Comparison of ENCODE assay signal across 8 mouse cellular contexts in genomic region chr9:68884451-68885035, GRCm38 (mm10).
A peak's percentile ranks its signal among the peaks of the same experiment; 100 is the strongest.
DNase-seq lines count a peak whose midpoint lies in the region; ATAC-seq and TF ChIP-seq lines count a peak whose summit lies in the region.

No protein-coding gene starts in this region.

- DNase-seq in CD4-positive helper T cell, adult 2 months (ENCODE audit: low read depth, low spot score), result peak; percentile 30
- DNase-seq in thymus, postnatal 25 days, result peak; percentile 57
- DNase-seq in urinary bladder, postnatal 4 days (ENCODE audit: low spot score in 2 of 2), result no peak
- no peak for DNase-seq in MN1 (ENCODE audit: low spot score)
- no peak for DNase-seq in adrenal gland, adult 8-10 months

- H3K4me1 ChIP-seq in cortical plate, adult 2 months (ENCODE audit: control insufficient read depth, insufficient read depth, low read length), result peaks cover 5% of the 10 kb centered on the region
- peaks cover 40% of the 10 kb centered on the region for H3K4me1 ChIP-seq in kidney, embryonic 15.5 days

- H3K4me2 ChIP-seq in kidney, embryonic 15.5 days, result no peak overlapping the region

- H3K36me3 ChIP-seq in kidney, embryonic 15.5 days, result no peaks in the 10 kb centered on the region

- H3K9me3 ChIP-seq in kidney, embryonic 15.5 days (replicated peaks), result no peaks in the 10 kb centered on the region

- no peak for ATAC-seq in kidney, embryonic 15.5 days (replicated peaks; ENCODE audit: low FRiP score)
- ATAC-seq in megakaryocyte, adult 5-6 weeks (ENCODE audit: poor library complexity, severe bottlenecking), result peak; percentile 57

- TF ChIP-seq CTCF in cortical plate, adult 2 months (IDR thresholded peaks at IDR 0.05; ENCODE audit: extremely low read depth, insufficient read depth, low read length), result 0 out of 2 replicates have a peak, but pooled peaks have one; percentile 4

- H3K9ac ChIP-seq in kidney, embryonic 15.5 days, result no peak overlapping the region

- no peak overlapping the region for H3K4me3 ChIP-seq in cortical plate, adult 2 months (ENCODE audit: insufficient read depth, low read length)
- H3K4me3 ChIP-seq in kidney, embryonic 15.5 days (replicated peaks), result no peak overlapping the region

- 58% methylated on average over 9 of the region's 9 CpGs for WGBS in kidney, embryonic 15.5 days

- H3K27me3 ChIP-seq in kidney, embryonic 15.5 days, result no peaks in the 10 kb centered on the region

- peak overlapping the region; percentile 32; the same call in 1 of the 2 replicates for H3K27ac ChIP-seq in cortical plate, adult 2 months (ENCODE audit: insufficient read depth, low read length)
- H3K27ac ChIP-seq in kidney, embryonic 15.5 days, result peak overlapping the region; percentile 72

- TF ChIP-seq POLR2A in cortical plate, adult 2 months (IDR thresholded peaks at IDR 0.05; ENCODE audit: extremely low read depth, insufficient read depth, low read length), result no peak

Comparison
In these comparisons a context has a peak if more than half of its experiments do, and no peak if none do; other contexts are left out.
1. DNase-seq: peak in CD4-positive helper T cell, adult 2 months (single experiment) and thymus, postnatal 25 days (single experiment); none in urinary bladder, postnatal 4 days (0 of 2), MN1 (single experiment) and adrenal gland, adult 8-10 months (single experiment).